Mouse (Mus musculus): ENCODE data around the gene Pitpnm3.

Gene Pitpnm3

DNA sequence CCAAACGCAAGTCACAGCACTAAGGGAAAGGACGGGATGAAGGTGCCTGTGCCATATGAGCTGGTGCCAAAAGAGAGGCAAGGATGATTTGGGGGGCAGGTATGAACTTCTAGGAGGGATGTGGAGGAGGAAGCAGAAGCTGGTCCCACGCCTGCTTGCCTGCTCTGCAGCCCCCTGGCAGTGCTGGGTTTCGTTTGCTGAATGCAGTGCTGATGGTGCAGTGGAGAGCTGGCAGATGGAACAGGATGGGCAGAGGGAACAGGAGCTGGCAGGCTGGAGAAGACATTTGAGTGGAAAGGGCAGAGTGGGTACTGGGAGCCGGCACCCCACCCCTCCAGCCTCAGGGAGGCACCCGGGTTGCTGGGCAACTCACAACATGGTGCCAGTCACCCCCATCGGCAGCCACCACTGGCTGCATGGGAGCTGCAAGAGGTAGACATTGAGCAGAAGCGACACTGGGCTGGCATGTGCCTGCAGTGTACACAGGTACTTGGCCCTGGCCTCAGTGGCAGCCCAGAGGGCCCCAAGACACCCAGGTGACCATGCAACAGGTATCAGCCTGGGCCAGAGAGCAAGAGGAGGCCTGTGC is 86.3 kb downstream of the Pitpnm3 start:
- no peak for DNase-seq

DNA sequence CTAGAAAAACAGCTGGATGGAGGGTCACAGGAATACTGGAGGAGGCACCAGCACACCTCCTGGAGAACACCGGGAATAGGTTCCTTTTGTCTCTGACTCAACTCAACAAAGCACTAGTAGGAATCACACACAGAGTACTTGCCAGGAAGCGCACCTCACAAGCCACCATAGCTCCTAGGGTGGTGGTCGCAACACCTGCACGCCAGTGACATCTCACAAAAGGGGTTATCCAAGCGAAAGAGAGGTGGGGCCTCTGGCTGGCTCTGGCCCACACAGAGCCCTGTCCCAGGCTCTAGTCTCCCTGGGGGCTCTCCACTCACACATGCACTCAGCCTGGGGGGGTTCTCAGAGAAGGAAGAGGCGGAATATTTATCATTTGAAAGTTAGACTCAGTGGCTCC is 86.8 kb downstream of the Pitpnm3 start:
- DNase-seq, result no peak

DNA sequence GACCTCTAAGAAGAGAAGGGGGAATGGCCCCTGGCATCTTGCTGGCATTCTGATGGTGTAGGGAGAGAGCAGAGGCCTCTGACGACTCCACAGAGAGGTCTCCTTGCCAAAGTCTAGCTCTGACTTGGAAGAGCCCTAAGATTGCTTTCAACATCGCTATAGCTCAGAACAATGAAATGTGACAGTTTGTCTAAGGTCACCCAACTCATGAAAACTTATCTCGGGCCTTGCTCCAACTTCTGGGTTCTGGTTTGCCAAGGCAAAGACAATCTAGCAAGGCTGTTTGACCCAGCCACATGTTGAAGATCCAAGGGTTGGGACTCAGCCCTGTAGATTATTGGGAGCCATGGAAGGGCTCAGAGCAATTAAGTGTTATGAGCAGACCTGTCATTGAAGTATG is 91.3 kb downstream of the Pitpnm3 start:
- DNase-seq, result no peak

DNA sequence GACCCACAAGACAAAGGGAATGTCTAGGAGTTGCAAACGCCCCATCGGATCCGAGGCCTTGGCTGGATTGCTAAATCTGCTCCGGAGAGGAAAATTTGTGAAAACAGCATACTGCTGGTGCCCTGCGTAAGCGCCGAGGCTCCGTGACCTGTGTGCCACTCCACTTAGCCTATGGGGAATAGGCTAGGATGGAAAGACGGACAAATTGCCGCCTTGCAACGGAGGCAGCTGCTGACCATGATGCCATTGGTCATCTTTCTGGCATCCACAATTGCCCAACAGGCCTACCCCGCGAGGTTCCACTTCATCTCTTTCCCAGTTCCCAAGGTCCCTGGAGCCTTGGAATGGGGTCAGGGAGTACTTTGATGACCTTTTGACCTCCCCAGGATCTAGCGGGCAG is 92.9 kb downstream of the Pitpnm3 start:
- DNase-seq, result no peak

DNA sequence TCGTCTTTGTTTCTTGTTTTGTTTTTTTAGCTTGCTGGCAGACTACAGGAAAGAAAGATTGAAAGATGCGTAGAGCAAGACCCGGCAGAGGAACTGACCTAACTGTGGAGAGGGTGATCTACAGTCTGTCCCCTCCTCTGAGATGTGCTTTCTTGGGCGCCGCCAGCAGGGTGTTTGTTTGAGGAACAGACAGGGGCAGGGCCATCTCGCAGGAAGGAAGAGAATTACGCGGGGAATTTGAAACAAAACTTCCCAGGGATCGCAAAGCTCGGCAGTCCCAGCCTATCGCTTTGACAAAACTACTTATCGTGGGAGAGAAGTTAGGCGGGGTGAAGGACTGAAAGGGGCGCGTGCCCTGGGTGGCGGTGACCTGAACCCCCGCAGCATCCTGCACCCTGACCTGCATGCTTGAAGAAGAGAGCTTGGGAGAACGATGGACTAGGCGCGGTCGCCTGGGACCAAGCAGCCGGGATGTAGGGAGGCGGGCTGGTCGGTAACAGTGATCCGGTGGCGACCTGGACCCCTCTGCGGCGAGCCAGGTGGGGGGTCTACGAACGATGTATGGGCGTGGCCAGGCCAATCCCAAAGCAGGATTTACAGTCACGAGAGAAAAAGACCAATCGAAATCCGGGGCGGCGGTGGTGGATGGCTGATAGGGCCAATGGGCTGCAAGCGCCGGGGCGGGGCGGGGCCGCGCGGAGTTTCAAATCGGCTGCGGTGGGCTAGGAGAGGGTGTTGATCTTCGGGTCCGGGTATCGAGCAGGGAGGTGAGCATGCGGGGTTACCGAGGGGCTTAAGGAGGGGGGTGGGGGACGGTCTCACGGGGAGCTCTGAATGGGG is 93.6 kb downstream of the Pitpnm3 start, which contains the start of gene Pimreg:
Gene Pimreg (plus strand): TSS at position 265 of the 840 bp plus-strand sequence.
- DNase-seq, result peak; percentile 81 to 90

DNA sequence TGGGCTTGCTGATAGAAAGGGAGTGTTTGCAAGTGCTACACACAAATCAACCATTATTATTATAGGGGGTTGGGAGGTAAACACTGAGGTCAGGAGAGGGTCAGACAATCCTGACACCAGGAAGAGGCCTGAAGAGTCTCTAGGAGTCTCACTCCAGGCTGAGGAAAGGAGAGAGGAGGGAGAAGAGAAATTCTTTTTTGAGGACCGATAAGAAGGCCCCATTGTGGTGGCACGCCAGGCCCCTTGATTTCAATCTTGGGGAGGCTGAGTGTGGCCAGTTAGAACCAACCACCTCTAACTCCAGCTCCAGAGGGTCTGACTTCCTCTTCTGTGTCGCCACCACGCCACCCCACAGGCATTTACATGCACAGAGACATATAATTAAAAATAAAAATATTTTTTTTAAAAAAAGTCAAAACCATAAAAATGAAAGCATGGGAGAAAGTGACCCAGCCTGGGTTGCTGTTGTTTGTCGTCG is 94.2 kb downstream of the Pitpnm3 start:
- no peak for DNase-seq

DNA sequence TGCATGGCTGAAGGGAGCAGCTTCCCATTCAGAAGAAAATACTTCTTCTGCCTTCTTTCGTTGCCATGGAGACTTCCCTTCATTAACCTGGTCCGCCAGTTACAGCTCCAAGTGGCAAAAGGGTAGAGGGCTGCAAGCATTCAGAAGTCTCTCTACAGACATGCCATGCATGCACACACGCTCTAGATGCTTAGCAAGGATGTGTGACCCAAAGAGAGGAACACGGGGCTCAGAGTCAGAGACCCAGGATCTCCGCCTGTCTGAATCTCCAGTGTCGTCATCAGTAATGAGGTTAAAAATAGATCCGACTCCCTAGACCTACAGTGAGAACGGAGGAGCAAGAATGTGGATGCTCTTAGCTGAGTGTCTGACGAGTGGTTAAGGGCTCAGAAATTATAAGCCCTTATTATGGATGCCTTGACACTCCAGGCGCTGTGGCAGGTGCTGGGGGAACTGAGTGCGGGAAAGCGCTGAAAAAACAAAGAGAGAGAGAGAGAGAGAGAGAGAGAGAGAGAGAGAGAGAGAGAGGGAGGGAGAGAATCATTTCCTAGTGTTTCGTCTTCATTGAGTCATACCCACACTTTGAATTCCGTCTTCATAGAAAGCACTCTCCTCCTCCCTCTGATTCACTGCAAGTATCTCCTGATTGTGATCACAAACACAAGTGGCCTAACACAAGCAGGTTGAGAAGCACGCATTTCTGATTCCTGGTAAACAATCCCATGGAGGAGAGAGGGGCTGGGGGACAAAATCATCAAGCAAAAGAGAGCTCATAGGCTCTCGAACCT is 95.8 kb downstream of the Pitpnm3 start:
- no peak for DNase-seq

DNA sequence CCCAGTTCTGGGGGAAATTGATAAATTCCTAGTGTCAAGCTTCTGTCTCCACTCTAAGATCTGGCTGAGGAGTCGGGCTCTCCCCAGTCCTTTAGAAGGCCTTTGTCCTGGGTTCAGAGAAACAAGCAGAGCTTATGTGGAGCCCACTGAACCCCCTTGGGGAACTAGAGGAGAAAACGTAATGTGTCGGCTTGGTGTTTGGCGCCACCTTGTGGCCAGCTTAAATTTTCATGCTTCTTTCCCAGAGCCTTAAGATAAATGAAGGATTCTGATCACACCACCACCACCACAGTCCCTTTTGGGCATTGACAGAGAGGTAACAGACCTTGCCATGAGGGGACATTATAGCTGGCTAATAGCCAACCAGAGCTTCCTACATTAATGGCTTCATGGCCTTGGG is 97.6 kb downstream of the Pitpnm3 start:
- DNase-seq, result peak; percentile 80 to 87

DNA sequence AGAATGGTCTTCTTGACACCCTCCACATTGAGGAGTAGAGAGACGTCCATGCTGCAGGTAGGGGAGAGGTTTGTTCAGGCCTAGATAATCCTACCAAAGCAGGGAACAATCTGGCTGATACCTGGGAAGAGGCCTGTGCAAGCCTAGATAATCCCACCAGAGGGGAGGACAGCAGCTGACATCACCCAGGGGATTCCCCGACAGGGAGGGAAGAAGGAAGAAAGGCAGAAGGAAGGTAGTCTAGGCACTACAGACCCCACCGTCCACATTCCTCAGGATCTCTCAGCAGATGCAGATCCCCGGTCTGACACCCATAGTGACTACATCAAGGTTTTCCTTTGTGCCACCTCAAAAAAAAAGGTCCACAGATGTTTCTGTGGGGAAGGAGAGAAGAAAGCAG is 98.2 kb downstream of the Pitpnm3 start, which contains the start of gene Aipl1:
Gene Aipl1 (minus strand): TSS at position 101 of the 400 bp plus-strand sequence.
- no peak for DNase-seq

DNA sequence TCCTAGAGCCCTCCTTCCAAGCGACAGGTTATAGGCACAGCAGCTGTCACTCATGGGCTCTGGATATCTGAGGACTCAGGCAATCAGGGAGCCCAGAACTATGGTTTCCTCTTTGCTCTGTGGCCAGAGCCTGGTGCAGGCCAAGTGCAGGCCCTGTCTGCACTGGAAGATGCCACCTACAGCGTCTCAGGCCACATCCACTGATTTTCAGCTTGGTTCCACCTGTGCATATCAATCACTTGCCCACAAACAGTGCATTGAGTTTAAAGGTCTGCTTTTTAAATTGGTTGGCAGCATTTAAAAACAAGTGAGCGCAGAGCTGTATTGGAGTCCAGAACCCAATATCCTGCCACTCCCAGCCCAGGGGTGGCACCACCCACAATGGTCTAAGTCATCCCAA is 103.0 kb downstream of the Pitpnm3 start:
- no peak for DNase-seq

DNA sequence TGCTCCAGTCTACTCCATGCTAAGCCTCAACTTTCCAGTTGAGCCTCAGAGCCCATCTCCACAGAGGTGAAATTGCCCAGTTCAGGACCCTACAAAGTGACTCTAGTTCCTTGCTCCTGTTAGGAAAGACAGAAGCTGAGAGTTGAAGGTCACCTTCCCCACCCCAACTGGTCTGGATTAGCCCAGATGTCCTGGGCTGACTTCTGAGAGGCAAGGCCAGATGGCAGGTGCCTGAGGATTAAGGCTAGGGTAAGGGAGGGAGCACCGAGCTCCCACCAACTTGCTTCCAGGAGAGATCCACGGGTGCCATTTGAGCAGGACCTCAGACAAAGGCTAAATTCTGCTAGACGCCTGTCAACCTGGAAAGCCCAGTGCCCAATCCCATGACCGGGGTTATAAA is 103.5 kb downstream of the Pitpnm3 start:
- no peak for DNase-seq

DNA sequence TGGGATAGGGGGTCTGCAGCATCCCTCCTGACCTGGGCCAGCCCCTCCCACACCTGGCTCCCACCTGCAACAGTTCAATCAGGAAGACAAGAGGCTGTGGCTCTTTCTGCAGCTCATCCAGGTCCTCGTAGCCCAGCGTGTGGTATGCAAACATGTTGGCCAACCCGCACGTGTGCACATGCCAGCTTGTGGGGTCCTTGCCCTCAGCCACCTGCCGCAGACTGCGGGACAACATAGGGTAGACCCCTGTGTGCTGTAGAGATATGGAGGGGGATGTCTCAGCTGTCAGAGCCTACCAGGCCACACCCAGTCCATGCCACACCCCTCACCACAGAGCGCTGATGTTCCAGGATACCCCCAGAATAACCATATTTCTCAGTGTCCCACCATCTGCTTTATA is 104.2 kb downstream of the Pitpnm3 start:
- no peak for DNase-seq

DNA sequence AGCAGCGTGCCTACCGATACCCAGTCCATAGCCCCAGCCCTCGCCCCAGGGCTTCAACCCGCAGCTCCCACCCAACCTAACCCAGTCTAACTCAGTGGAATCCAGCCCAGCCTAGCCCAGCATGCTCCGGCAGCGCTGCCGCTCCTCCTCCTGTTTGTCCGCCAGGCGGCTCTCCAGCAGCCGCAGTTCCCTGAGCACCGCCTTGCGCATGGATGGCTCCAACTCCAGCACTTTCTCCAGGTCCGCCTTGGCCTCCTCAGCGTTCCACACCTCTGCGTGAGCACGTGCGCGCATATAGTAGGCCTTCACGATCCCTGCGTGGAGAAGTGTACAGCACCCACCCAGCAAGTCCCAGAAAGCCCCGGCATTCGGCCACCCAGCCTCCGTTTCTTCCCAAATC is 106.4 kb downstream of the Pitpnm3 start:
- peak; percentile 54 to 76 for DNase-seq

DNA sequence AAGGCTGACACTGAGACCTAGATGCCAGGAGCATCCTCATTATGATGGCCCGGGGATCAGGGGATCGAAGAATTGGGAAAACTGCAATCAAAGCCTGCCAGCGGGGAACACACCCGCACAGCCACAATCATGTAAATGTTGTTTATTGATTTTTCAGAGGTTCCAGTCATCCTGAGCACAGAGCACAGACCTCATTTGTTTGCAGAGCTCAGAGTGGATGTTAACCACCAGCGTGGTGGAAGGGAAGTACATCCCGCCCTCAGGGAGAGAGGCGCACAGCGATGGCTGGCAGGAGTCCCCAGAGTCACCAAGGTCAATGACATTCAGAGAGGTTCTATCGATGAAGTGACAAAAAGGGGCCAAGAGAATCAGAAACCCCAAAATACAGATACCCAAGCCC is 107.7 kb downstream of the Pitpnm3 start:
- DNase-seq, result no peak

DNA sequence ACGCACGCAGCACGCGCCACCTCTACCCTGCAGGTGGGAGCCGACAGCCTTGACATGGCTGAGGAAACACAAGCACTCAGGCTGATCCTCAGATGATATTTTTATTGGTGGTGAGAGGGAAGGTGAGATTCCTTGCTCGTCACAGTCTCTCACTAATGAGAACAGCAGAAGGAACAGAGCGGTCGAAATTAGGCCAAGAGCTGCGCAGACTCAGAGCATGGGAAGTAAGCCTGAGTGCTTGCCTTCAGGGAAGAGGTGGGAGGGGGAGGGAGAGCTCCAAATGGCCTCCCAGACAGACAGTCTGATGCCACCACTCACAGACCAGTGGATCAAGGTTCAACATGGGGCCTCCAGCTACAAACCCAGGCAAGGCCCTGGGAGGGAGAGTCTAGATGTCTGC is 109.1 kb downstream of the Pitpnm3 start:
- DNase-seq, result no peak

DNA sequence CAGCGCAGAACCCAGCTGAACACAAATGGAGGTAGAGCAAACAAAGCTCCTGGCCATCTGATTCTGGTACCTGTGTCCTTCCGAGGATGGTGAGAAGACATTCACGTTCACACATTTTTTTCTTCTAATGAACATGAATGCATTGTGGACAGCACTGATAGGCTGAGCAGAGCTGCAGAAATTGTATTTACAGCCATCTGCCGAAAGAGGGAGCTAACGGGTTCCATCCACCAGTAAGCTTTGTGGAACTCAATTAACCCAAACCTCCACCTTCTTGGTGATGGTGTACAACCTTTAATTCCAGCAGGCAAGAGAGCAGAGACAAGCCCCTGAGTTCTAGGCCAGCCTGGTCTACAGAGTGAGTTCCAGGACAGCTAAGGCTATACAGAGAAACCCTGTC is 109.7 kb downstream of the Pitpnm3 start:
- DNase-seq, result peak in 1 of 2 experiments; percentile 46

DNA sequence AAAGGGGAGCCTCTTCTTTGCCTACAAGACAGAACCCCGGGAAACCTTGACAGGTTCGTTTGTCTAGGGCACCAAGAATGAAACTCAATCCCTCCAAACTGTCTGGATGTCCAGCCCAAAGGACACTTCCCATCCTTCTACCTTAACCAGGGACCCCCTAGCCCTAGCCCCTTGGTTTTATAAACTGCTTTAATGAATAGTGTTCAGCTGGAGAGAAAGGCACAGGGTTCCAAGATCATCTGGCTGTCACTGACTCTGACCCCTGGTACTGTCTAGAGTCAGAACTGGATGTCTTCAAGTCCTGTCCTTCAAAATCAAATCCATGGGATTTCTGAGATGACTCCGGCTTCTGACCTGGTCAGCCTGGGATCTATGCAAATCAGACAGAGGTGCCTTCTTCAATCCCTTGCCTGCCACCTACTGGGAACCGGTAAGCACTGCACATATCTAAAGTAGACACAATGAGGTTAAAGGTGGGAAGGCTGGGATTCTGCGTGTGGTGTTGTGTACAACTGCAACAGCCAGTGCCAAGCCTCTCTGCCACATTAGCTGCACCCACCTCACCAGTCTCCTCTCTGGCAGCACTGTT is 111.3 kb downstream of the Pitpnm3 start:
- DNase-seq, result peak; percentile 75 to 89

DNA sequence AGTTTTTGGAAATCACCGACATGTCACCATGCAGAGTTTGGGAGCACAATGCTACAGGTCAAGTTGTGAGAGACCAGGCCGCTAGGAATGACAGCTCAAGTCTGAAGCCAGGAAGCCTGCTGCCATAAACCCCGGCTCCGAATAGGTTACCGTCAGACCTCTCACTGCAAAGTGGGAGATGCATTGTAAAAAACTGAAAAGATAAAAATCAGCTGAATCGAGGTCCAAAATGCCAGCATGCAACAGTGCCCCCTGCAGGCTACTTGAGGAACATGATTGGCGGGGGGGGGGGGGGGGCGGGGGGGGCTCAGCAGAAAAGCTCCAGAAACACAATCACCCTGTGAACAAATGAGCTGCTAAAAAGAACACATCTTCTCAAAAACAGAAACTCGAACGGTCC is 112.0 kb downstream of the Pitpnm3 start:
- DNase-seq, result peak; percentile 40 to 62

DNA sequence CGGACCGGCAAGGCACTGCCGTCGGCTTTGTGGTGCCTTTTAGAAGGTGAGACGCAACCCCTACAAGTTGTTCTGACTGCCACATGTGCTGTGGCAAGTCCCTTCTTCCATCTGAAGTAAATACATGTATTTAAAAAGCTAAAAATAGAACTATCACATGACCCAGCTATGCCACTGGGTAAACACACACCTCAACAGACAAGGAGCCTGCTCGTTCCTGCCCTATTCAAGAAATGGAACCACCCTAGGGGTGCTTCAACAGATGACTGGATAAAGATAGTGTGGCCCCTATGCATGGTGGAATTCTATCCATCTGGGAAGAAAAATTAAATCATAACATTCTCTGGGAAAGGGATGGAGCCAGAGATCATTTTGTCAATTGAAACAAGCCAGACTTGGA is 112.8 kb downstream of the Pitpnm3 start:
- DNase-seq, result no peak

DNA sequence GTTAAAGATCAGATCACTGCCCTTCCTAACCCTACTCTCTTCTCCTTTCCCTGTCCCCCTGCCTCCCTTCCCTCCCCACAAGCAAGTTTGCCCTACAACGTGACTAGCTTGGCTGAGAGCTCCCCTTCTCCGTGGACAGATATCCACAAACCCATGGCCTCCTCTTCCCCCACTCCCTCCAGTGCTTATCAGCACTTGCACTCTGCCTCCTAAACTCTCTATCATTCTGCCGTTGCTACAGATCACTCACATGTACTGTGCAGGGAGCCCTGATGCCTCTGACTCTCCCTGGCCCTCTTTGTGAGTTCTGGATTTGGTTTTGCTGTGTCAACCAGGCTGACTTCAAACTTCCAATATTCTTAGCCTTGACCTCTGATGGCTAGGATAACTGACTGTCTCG is 114.6 kb downstream of the Pitpnm3 start:
- DNase-seq, result no peak

DNA sequence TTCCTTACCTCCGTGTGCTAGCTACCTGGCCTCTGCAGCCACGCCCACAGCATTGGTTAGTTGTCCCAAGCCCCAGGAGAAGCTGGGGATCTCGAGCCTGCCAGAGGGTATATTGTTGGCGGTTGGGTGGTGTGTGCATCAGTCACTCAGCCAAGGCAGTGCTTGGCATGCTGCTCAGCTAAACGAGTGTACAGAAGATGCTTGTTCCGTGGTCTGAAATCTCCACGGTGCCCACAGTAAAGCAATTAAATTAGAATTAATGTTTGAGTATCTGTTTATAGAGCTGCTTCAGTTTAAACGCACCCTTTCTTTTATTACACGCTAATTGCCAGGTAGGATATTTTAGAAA is 118.4 kb downstream of the Pitpnm3 start:
- DNase-seq, result no peak

DNA sequence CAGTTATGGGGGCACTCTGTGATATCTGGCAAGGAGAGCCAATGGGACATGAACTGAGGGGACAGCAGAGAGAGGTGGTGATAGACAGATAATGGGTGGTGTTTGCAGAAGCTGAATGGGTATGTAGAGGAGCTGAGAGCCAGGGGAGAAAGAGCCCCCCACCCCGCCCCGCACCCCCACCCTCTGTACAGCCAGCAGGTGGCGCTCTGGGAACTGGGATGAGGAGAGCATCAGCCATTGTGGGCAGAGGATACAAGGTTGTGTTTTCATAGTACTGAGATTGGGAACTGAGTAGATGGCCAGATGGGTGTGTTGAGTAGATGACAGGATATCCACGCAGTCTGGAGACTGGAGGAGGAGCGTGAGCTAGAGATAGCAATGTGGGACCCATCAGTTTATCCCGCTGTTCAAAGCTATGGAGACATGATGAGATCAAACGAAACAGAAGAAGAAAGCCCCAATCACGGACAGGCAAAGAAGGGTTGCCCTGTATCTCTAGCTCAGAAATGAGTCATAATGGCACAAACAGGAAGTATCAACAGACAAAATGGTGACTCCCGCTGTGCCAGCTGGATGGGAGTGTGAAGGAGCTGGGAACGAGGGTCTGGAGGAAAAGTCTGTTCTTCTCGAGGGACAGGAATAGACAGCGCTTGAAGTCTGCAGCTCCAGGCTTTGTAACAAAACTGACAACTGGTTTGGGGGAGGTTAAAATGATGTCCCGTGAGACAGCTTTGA is 118.9 kb downstream of the Pitpnm3 start:
- DNase-seq, result no peak

Measured in cerebellum, postnatal 25 days (tissue).